Mouse (Mus musculus) intestine, embryonic 15.5 days (tissue): ENCODE results near the gene Dusp2. TPM values are rescaled to one million over a fixed set of nuclear protein-coding genes. Genes with fewer than 3 reads are reported as not detected.

Experiments
- polyA plus RNA-seq: library from polyadenylated mRNA; unstranded; fragments of >200 nt; fragmentation: Nextera tagmentation; extraction: Ambion mirVana; gene quantifications from 2 replicates; pipeline ENCODE4 v1.2.1, GENCODE M21; 2015

Gene Dusp2
- polyA plus RNA-seq, 1 experiment from 2014 or later: 5.2 TPM

Other genes with a start within 250 kb of the Dusp2 start
- 66.8 and 73.6 TPM in 2 replicates for gene Ncaph, start 202.2 kb upstream of the Dusp2 start, polyA plus RNA-seq
- 25.2 and 27.1 TPM in 2 replicates for gene Itpripl1, start 192.7 kb upstream of the Dusp2 start, polyA plus RNA-seq
- 1.8 and 2.0 TPM in 2 replicates for gene 1810024B03Rik, start 127.9 kb upstream of the Dusp2 start, polyA plus RNA-seq
- gene Snrnp200, start 127.8 kb upstream of the Dusp2 start, polyA plus RNA-seq: 42.2 and 45.2 TPM in 2 replicates
- gene Ciao1, start 88.3 kb upstream of the Dusp2 start, polyA plus RNA-seq: 60.2 and 60.9 TPM in 2 replicates
- 28.3 and 28.5 TPM in 2 replicates for gene Tmem127, start 88.3 kb upstream of the Dusp2 start, polyA plus RNA-seq
- gene Stard7, start 65.9 kb upstream of the Dusp2 start, polyA plus RNA-seq: 89.1 and 89.5 TPM in 2 replicates
- not detected in 2 replicates for gene Astl, start 2.5 kb downstream of the Dusp2 start, polyA plus RNA-seq
- gene Adra2b, start 27.0 kb downstream of the Dusp2 start, polyA plus RNA-seq: 1.3 and 1.7 TPM in 2 replicates
- 0.15 and 0.16 TPM in 2 replicates for gene Gpat2, start 89.0 kb downstream of the Dusp2 start, polyA plus RNA-seq
- gene Fahd2a, start 108.4 kb downstream of the Dusp2 start, polyA plus RNA-seq: 19.0 and 23.0 TPM in 2 replicates
- 3.3 and 4.0 TPM in 2 replicates for gene Kcnip3, start 185.9 kb downstream of the Dusp2 start, polyA plus RNA-seq
- gene Prom2, start 205.3 kb downstream of the Dusp2 start, polyA plus RNA-seq: 0.63 and 0.65 TPM in 2 replicates